Mouse (Mus musculus): ENCODE measurements around the gene Capn15.
A peak's percentile ranks its signal among the peaks of the same experiment; 100 is the strongest.

The Capn15 gene

GRCm38 (mm10) chr17:25954671-25955070 lies 30.9 kb downstream of the Capn15 start:
- no peak for DNase-seq (ENCODE audit: low spot score)

GRCm38 (mm10) chr17:25953161-25953560 lies 32.4 kb downstream of the Capn15 start:
- no peak for DNase-seq (ENCODE audit: low spot score)

GRCm38 (mm10) chr17:25951803-25952623 lies 33.6 kb downstream of the Capn15 start, which contains the start of gene A930017K11Rik:
Gene A930017K11Rik (minus strand): TSS chr17:25952565.
- no peak for DNase-seq (ENCODE audit: low spot score)

- DNase-seq (ENCODE audit: low spot score) = peak; percentile 34
Measured at GRCm38 (mm10) chr17:25951225-25951802, 34.3 kb downstream of the Capn15 start.

GRCm38 (mm10) chr17:25950706-25951105 lies 34.9 kb downstream of the Capn15 start:
- DNase-seq (ENCODE audit: low spot score) = no peak

- no peak for DNase-seq (ENCODE audit: low spot score)
Measured at GRCm38 (mm10) chr17:25949981-25950380, 35.6 kb downstream of the Capn15 start.

GRCm38 (mm10) chr17:25948051-25948450 lies 37.5 kb downstream of the Capn15 start:
- no peak for DNase-seq (ENCODE audit: low spot score)

GRCm38 (mm10) chr17:25947576-25947975 lies 38.0 kb downstream of the Capn15 start:
- DNase-seq (ENCODE audit: low spot score) = no peak

GRCm38 (mm10) chr17:25946891-25947290 lies 38.7 kb downstream of the Capn15 start:
- DNase-seq (ENCODE audit: low spot score) = no peak

GRCm38 (mm10) chr17:25946349-25946748 lies 39.2 kb downstream of the Capn15 start:
- DNase-seq (ENCODE audit: low spot score) = no peak

GRCm38 (mm10) chr17:25945517-25946155 lies 40.0 kb downstream of the Capn15 start:
- no peak for DNase-seq (ENCODE audit: low spot score)

GRCm38 (mm10) chr17:25944366-25945163 lies 41.0 kb downstream of the Capn15 start, which contains the start of the genes Pigq and Nhlrc4:
Gene Pigq (minus strand): TSS chr17:25944936.
Gene Nhlrc4 (minus strand): TSS chr17:25944961.
- no peak for DNase-seq (ENCODE audit: low spot score)

GRCm38 (mm10) chr17:25943769-25944168 lies 41.8 kb downstream of the Capn15 start:
- no peak for DNase-seq (ENCODE audit: low spot score)

GRCm38 (mm10) chr17:25943221-25943620 lies 42.4 kb downstream of the Capn15 start:
- no peak for DNase-seq (ENCODE audit: low spot score)

GRCm38 (mm10) chr17:25942597-25943151 lies 42.9 kb downstream of the Capn15 start:
- no peak for DNase-seq (ENCODE audit: low spot score)

- peak; percentile 82 for DNase-seq (ENCODE audit: low spot score)
Measured at GRCm38 (mm10) chr17:25941511-25942241, 43.9 kb downstream of the Capn15 start.

- DNase-seq (ENCODE audit: low spot score) = no peak
Measured at GRCm38 (mm10) chr17:25934526-25934925, 51.1 kb downstream of the Capn15 start.

- DNase-seq (ENCODE audit: low spot score) = no peak
Measured at GRCm38 (mm10) chr17:25925348-25925747, 60.2 kb downstream of the Capn15 start.

- no peak for DNase-seq (ENCODE audit: low spot score)
Measured at GRCm38 (mm10) chr17:25922120-25922519, 63.5 kb downstream of the Capn15 start.

GRCm38 (mm10) chr17:25919786-25920642 lies 65.6 kb downstream of the Capn15 start:
- peak; percentile 99 for DNase-seq (ENCODE audit: low spot score)

Data from embryo, embryonic 10.5 days (tissue).